Mouse (Mus musculus) spleen, postnatal 14 days (tissue): ENCODE data around the gene Dok7.
A peak's percentile ranks its signal among the peaks of the same experiment; 100 is the strongest.

ENCODE experiments used
- DNase-seq, 2 experiments: peaks; one replicate each; pipeline ENCODE4 v3.0.0; 2021 to 2022; ENCODE audit warnings: low spot score in 2 of 2

Gene Dok7

DNA sequence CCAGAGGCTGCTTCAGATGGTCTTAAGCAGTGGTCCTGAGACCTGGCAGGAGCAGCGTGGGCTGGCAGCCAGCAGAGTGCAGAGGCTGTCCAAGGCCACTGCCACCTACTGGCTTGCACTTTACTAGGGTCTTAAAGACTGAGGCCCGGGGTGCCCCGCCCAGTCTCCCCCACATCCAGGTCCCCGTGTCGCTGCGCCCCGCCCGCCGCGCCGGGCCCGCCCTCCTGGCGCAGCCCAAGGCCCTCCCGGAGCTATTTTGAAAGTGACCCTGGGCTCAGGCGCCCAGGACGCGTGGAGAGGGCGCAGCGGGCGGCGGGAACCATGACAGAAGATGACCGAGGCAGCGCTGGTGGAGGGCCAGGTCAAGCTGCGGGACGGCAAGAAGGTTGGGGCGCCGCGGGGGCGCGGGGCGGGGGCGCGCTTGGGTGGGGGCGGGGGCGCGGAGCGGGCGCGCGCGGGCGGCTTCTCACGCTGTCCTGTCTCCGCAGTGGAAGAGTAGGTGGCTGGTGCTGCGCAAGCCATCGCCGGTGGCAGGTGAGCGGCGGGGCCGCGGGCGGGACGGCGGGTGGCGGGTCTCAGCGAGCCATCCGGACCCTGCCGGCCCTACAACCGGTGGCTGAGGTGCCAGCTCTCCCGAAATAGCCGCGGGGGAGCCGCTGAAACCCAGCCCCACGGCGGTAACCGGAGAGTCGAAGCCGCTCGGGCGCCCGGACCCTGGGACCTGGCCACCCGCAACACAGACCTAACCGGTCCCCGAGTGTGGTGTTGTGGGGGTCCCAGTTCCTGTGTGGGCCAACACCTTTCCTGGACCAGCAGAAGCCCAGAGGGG lies at the start of gene Dok7:
TSS of gene Dok7 (plus strand) at position 163 of the 829 bp plus-strand sequence.
- DNase-seq, result no peak

DNA sequence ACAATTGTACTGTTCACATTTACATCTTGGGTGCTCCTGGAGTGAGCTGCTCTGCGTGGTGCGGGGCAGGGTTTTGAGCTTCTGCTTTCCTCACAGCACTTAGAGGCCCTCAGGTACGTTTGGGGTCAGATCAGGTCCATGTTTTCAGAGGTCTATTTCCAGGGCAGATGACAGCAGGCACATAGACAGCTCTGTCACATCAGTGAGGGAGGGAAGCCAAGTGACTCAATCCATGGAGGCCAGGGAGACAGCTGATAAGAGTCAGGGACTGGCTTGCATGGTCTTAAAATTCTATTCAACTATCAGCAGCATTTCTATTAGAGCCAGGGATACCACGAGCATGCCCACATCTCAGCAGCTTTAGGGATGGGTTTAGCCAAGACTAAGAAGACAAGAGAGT lies 47.4 kb upstream of the Dok7 start:
- no peak for DNase-seq

DNA sequence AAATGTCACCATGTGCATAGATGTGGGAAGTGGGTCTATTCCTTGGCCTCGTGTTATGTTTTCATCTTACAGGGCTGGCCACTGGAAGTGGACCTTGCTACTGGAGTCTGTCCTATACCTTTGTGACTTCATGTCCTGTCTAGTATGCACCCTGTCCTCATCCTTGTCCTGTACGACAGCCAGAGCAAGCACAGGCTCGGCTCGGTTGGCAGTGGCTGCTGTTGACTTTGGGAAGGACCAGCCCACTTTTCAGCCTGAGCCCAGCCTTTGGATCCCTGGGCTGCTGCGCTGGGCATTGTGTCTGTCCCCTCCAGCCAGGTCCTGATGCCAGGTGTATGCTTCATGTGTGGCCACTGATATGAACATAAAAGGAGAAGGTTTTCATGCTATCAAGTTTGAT lies 45.9 kb upstream of the Dok7 start:
- no peak for DNase-seq

DNA sequence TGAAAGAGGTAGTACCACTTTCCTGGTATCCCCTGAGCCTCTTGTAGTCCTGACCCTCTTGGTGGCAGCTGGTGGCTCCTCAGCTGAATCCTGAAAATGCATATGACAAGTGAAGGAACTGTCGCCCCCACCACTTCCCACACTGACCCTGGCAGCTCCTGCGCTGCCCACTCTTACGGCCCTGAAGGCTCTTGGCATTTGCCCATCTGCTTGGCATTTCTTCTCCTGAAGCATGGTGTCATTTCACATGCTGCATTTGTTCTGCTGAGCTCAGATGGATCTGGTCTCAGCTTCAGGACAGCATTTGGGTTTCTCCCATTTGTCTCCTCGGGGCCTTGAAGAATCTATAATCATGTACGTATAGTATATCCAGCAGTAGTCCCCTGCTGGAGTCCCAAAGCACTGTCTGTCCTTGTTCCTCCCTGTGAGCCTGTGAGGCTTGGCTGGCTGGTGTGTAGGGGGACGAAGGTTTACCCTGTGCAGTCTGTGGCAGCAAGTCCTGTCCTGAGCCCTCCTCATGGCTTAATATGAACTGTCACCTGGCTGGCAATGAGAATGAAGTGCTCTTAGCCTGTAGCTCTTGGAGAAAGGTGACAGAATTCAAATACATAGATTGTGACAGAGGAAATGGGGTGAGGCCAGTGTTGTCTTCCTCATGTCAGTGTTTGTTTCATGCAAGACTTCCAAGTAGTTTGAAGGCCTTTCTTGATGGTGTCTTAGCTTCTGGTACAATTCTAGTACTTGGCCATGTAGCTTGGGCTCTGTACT lies 45.2 kb upstream of the Dok7 start:
- DNase-seq, result no peak

DNA sequence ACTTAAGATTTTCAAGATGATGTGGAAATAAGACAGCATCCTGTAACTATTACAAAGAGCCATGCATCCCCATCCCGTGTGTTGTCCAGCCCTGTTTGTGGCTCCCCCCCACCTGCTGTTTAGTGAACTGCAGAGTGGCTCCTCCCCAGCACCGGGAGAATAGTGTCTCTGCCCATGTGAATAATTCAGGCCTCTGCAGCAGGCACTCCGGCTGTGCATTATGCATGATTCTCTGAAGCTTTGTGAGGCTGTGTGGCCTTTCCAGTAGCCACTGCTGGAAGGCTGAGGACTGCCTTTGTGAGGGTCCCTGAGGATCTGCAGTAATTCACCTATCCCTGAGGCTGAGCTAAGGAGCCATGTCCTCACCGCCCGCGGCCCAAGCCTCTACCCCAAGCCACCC lies 42.5 kb upstream of the Dok7 start:
- no peak for DNase-seq

DNA sequence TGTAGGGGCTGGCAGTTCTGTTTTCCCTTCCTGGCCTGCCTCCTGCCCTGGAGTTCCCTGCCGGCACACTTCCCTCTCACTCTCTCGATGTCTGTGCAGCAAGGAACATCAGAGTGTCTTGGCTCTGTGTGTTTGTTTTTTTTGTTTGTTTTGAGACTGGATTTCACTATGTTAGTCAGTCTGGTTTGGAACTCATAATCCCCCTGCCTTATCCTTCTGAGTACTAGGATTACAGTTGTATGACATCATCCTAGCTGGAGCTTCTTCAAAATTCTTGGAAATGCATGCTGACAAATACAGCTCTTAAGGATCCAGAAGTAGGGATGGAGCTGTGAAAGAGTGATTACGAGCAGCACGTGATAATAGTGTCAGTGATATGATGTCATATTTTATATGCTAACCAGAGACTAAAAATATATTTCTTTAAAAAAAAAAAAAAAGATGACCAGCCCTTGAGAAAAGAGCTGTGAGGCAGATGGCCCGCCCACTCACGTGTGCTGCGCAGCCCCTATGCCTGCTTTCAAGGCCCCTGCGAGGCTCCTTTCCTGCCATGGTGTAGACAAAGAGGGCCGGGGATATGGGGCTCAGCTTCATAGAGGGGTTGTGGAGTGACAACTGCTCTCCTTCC lies 36.8 kb upstream of the Dok7 start:
- no peak for DNase-seq

DNA sequence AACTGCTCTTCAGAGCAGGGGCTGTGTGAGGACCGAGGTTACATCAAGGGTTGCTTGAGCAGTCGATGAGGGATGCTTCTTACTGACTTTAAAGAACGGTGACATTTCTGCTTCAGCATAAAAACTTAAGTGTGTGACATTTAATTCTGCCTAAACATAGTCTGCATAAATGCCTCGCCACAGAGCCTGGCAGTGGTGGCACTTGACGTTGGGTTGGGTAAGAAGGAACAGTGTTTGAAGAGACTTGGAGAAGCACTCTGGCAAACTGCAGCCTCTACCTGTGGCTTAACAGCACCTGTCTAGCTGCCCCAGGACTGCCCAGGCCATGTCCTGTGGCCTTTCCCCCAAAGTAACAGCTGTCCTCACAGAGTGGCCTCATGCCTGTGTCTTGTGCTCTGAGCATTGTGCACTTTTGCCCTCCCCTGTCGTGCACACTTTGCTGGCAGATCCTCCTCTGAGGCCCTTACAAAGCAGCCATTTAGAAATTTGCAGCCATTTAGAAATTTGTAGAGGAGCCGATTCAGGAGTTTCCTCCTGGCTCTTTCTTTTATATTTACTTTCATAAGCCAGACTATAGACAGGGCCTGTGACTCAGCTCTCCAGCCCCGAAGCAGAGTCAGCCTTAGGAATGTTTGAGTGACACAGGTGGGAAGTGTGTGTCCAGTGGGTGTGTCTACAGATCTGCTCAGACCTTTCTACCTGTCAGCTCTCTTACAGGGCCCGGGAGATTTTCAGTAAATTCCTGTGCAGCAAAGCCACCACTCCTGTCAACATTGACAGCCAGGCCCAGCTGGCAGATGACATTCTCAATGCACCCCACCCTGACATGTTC lies 35.9 kb upstream of the Dok7 start:
- no peak for DNase-seq

DNA sequence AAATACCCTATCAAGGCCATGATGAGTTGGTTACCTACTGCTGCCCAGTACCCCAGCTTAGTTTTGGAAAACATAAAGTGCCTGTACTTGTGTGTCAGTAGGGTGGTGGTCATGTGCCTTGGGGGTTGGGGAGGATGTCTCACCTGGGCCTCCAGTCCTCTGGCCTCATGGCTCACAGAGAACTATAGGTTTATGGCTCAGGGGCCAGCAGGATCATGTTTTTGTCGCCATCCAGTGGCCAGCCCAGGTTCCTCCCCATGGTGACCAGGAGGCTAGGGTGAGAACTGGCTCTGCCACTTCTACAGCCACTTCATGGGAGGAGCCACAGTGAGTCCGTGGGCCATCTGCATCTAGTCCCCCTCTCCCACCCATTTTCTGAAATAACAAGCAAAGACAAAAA lies 31.6 kb upstream of the Dok7 start:
- peak; percentile 42 to 45 for DNase-seq

DNA sequence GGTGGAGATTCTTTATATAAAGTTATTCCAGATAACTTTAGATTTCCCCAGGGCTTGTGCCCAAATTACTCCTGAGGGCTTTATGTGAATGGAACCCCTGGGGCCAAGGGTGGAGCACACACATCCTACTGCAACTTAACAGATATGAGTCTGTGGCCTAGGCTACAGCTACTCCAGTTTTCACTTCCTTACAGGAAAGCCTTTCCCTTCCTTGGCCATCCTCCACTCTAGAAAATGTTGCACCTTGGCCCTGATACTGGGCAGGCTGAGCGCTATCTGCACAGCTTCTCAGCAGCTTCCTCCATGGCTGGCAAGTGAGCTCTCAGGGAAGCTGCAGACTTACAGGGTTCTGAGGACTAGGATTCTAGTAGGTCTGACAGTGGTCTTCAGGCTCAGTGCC lies 27.3 kb upstream of the Dok7 start:
- no peak for DNase-seq

DNA sequence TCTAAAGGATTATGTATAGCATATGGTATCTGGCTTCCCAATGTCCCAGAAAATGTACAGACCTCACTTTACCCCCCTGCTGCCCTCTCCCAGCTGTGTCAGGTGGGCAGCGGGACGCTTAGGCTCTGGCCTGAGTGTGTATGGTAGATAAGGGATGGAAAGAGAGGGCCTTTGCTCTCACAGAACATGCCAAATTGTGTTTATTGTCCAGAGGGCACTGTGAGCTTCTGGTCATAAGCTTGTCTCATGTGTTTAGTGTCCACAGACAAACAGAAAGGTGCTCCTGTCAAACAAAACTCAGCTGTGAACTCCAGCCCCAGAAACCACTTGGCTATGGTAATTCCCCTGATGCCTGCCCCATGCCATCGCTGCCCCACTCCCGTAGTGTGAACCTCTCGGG lies 26.8 kb upstream of the Dok7 start:
- DNase-seq, result no peak

DNA sequence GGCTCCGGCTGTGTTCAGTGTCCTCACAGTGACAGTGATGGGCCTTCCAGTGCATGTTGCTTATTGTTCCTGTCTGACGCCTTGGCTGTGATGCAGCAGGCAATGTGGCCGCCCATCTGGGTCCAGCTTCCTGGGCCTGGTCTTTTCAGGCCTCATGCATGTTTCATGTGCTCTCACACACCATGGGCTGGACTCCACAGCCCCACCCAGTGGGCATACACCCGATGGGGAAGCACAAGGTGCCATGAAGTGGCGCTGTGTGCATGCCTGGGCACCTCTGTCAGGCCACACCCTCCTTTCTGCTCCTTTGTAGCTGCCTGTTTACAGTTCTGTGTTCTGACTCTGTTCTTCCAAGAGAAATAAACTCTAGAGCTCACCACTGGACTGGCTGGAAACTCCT lies 23.5 kb upstream of the Dok7 start:
- peak; percentile 31 to 51 for DNase-seq

DNA sequence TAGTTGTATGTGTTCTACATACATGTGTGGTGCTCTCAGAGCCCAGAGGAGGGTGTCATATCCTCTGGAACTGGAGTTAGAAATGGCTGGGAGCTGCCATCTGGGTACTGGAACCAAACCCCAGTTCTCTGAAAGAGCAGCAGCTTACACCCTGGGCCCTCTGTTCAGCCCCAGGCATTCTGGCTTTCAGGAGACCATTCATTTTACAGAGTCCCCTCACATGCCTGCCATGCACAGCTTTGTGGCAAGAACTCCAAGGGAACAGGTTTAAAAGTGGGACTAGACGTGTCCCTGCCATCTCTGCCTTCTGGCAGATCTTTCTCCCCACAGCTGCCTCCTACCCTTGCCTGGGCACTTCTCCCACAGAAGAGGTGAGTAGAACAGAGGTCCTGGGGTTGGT lies 22.9 kb upstream of the Dok7 start:
- no peak for DNase-seq

DNA sequence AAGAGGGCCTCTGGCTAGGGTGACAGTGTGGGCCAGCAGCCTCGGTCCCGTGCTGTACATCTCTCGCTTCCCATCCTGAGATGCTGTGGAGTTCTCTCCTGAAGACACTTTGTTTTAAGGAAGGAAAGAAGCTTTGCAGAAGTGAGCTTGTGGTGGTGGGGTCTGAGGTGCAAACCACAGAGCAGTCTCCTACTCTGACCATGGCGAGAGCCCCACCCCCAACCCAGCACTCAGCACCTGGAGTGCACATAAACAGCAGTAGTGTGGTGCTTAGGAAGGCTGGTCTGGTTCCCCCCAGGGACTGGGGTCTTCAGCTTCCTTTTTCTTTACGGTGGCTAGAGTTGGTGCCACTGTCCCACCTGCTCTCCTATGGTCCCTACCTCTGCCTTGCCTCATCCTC lies 21.4 kb upstream of the Dok7 start:
- DNase-seq, result no peak

DNA sequence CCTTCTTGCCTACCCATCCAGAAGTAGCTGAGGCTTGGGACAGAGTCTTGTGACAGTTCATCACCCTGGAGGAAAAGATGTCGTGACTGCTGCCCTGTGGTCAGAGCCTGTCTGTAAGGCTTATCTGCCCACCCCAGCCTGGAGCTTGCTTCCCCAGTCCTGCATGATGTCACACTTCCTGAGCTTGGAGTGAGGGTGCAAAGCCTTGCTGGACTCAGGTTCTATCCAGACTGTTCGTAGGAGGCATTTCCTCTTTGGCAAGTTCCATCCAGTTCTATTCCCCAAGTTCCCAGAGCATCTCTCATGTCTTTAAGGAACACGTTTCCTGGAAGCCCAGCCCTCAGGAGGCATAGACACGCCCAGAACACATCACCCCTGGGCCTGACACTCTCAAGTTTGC lies 20.8 kb upstream of the Dok7 start:
- DNase-seq, result no peak

DNA sequence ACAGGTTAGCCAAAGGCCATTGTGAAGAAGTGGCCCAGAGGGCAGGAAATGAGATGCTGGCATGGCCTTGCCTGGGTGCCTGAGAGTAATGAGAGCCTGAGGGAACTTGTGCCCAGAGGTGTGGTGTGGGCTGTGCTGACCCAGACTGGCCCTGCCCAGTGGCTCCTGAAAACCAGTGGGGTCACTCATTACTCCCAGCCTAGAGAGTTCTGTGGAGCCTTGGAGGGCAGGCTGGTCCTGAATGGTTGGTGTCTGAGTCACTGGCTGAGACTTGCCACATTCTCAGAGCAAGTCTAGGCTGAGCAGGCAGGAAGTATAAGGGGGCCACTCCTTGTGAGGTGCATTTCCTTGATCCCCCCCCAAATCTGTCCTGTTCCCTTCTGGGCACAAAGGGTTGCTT lies 19.1 kb upstream of the Dok7 start:
- no peak for DNase-seq

DNA sequence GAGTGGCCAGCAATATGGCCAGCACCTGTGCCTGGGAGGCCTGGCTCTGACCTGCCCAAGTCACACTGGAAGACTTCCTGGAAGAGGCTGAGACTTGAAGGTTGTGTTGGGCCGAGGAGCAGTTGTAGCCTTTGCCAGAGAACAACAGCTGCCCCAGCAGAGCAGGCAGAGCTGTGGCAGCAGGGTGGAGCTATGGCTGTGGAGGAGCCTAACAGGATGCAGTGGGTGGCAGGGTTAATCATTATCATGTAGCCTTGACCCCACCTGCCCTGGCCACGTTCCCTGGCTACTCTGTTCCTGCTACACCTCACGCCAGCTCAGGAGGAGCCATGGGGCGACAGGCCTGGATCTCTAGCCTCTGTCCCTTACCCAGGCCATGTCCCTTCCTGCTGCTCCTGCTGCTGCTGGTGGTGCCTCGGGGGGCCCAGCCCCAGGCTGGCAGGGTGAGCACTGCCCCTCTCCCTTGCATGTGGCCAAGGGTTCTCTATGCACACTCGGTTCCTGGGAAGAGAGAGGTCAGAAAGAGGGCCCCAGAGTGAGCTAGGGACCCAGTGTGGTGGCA lies 15.2 kb upstream of the Dok7 start, which contains the start of gene Hgfac:
TSS of gene Hgfac (plus strand) at position 242 of the 562 bp plus-strand sequence.
- DNase-seq, result no peak

DNA sequence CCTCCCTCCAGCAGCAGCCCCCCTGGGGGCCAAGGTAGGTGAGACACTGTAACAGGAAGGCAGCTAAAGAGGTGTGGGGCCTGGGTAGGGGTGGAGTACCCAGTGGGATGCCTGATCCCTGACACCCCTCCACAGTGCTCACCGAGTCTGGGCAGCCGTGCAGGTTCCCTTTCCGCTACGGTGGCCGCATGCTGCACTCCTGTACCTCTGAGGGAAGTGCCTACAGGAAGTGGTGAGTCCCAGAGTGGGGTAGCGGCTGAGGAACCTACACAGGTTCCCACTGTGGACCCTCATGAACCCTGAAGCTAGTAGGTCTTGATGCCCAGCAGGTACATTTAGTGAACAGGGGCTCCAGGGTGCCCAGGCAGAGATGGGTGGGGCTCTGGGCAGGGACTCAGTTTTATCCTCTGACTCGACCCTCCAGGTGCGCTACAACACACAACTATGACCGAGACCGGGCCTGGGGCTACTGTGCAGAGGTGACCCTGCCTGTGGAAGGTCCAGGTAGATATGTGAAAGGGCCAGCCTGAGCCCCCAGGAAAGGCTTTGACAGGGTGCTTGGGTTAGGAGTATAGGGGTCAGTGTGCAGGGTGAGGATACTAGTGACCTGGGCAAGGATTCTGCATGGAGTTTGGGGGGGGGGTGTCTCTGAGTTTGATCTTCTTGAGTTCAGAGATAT lies 14.0 kb upstream of the Dok7 start:
- DNase-seq, result no peak

DNA sequence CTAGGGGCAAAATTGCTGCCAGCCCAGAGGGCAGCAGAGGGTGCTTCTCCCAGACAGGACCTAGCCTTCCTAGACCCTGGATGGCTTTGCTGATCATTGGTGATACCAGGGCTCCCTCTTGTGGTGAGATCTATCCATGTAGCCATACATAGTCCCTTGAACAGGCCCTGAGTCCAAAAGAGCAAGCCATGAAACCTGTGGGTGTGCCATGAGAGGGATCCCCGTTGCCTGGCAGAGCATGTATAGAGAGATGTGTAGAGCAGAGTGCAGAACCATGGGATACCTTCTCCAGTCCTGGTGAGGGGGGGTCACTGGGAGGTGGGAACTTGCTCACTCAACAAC lies 13.5 kb upstream of the Dok7 start:
- peak; percentile 30 to 62 for DNase-seq

DNA sequence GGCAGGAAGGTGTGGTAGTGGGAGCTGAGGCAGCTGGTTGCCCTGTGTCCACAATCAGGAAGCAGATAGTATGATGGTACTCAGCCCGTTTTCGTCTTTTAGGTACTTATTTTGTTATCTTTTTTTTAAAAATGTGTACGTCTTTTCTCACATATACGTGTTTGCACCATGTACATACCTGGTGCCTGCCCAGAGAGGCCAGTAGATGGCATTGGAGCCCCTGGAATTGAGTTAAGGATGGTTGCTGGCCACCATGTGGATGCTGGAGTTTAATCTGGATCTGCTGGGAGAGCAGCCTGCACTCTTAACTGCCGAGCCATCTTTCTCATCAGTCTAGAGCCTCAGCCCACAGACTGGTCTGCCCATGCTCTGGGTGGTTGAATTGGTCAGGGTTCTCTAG lies 6.0 kb upstream of the Dok7 start:
- no peak for DNase-seq

DNA sequence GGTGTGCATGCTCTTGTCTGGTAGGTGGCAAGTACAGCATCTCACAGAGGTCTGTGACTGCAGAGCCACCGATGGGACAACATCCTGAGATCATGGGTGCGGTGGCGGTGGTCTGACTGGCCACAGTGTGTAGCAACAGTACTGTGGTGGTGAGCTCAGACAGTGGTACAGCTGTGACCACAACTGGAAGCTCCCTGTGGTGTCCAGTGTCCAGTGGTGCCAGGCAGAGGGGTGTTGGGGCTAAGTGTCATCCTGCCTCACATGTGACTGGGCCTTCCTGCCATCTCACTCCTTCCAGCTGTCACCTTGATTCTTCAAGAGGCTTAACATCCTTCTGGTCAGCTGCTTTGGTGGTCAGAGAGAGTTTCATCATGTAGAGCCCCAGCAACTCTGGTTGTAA lies 1.9 kb upstream of the Dok7 start:
- no peak for DNase-seq

DNA sequence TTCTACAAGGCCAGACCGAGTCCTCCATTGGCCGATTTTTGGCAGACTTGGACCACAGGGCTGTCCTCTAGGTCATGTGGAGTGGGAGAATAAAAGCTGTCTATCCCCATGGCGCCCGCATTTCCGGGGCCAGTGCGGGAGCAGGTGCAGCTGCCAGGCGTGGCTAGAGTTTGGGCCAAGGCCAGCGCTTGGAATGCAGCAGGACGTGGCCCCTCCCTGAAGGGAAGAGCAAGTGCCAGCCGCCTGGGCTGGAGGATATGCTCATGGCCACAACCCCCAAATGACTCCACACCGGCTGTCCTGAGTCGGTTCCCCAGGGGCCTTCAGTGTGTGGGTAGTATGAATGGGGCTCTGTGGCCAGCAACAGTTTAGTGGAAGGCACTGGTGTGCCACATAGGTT lies 1.5 kb upstream of the Dok7 start:
- no peak for DNase-seq
